Mouse (Mus musculus) hindbrain, postnatal 0 days (tissue): ENCODE measurements at regions not wholly inside any gene's neighbourhood (a gene's known extent, or its start where the extent isn't known, plus 50 kb on each side); places are given as distances from the start of the nearest gene placed in this dataset.

ENCODE experiments used
- ATAC-seq: fragments of 200-750 bp; cut with Nextera tagmentation; 2 replicates; pipeline ENCODE4 v1.8.0; 2017; ENCODE audit warnings: mild to moderate bottlenecking, moderate TSS enrichment, moderate library complexity
- DNase-seq: peaks from one replicate; pipeline ENCODE4 v3.0.0-alpha.2; 2015; ENCODE audit warnings: low spot score
- H3K27ac ChIP-seq: fragments of 300-500 bp; sonication (generic); 2 replicates; pipeline ENCODE4 v1.5.1; 2014; ENCODE audit warnings: mild to moderate bottlenecking
- H3K27me3 ChIP-seq: fragments of 300-500 bp; sonication (generic); 2 replicates; pipeline ENCODE4 v1.6.1; 2014; ENCODE audit warnings: low read length, mixed read lengths; ENCODE audit not compliant: insufficient read depth
- H3K36me3 ChIP-seq: fragments of 300-500 bp; sonication (generic); 2 replicates; pipeline ENCODE4 v1.6.1; 2014; ENCODE audit warnings: low read length, mixed read lengths; ENCODE audit not compliant: insufficient read depth
- H3K4me1 ChIP-seq: fragments of 300-500 bp; sonication (generic); 2 replicates; pipeline ENCODE4 v1.6.1; 2014; ENCODE audit warnings: antibody characterized with exemption, low read length, mixed read lengths; ENCODE audit not compliant: insufficient read depth
- H3K4me2 ChIP-seq: fragments of 300-500 bp; sonication (generic); 2 replicates; pipeline ENCODE4 v1.6.1; 2014; ENCODE audit warnings: low read depth, mild to moderate bottlenecking, low read length, moderate library complexity, mixed read lengths
- H3K4me3 ChIP-seq: fragments of 300-500 bp; sonication (generic); 2 replicates; pipeline ENCODE4 v1.5.1; 2014; ENCODE audit warnings: low read length
- H3K9ac ChIP-seq: fragments of 300-500 bp; sonication (generic); replicated peaks from 2 replicates; pipeline ENCODE4 v1.6.1; 2014; ENCODE audit warnings: mild to moderate bottlenecking, low read length, moderate library complexity, mixed read lengths
- H3K9me3 ChIP-seq: fragments of 300-500 bp; sonication (generic); 2 replicates; pipeline ENCODE4 v1.6.1; 2016; ENCODE audit warnings: low read length, mixed read lengths
- CTCF ChIP-seq: IDR thresholded peaks from 2 replicates; pipeline ENCODE4 v1.5.1; 2016; ENCODE audit warnings: antibody characterized with exemption, control low read depth, low read depth
- WGBS: fragments of 180-500 bp; shearing (Covaris S2); extraction: QIAGEN DNeasy Blood & Tissue Kit; methylation state at CpG from one replicate; pipeline ENCODE4 v1.1.7; 2014; 5-methylcytosine and 5-hydroxymethylcytosine counted together

DNA sequence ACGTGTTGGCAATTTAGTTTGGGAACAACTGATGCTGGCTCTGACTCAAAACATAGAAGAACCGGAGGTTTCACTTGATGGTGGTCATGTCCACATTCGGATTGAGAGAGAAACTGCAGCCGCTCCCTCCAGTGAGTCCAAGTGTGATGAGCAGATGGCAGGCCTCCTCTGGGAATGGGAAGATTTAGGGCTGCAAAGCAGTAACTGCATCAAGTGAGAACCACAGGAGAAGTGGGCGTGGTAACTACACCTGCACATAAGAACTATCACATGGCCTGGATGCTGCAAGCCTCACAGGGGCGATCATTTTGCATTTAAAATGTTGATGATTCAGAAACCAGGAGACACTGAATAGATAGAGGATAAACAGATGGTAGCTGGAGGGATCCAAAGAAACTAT, 161.3 kb downstream of the Parm1 start:
- no peak overlapping the region for H3K27ac ChIP-seq
- DNase-seq (no peak), ATAC-seq (no peak)
- no peak overlapping the region for H3K4me3 ChIP-seq
- no peaks in the 10 kb centered on the region for H3K36me3 ChIP-seq
- no peak for TF ChIP-seq CTCF
- H3K4me2 ChIP-seq: no peak overlapping the region
- 78% methylated on average over 6 of the region's 6 CpGs for WGBS
- no peaks in the 10 kb centered on the region for H3K4me1 ChIP-seq
- H3K9ac ChIP-seq: no peak overlapping the region
- H3K27me3 ChIP-seq: no peaks in the 10 kb centered on the region
- no peaks in the 10 kb centered on the region for H3K9me3 ChIP-seq
